ENCODE assay signal across 8 mouse cellular contexts in the genomic region with DNA sequence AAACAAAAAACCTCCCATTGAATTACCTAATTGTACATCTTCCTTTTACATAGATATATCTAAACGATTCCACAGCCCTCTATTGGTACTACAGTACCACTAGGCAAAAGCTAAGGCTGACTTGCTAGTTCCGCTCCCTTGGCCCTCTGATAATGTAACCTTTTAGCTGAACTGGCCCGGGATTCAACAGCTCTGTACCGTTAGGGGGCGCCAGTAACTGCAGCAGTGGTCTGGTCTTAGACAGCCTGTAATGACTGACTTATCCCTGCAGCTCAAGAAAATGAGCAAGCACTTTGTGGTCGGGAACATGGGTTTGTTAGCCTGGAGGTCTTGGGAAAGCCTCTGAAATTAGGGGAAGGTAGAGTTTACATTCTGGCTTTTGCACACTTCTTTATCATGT. TPM values are rescaled to one million over a fixed set of nuclear protein-coding genes. Genes with fewer than 3 reads are reported as not detected.
A peak's percentile ranks its signal among the peaks of the same experiment; 100 is the strongest.
DNase-seq lines count a peak whose midpoint lies in the region; ATAC-seq lines count a peak whose summit lies in the region.

No protein-coding gene starts in this region.

- 0 out of 2 replicates have a peak, but pooled peaks cover 2% of the 10 kb centered on the region for H3K9me3 ChIP-seq in midbrain, embryonic 12.5 days
- H3K9me3 ChIP-seq in midbrain, embryonic 15.5 days = no peaks in the 10 kb centered on the region
- H3K9me3 ChIP-seq in kidney, embryonic 14.5 days (ENCODE audit: control insufficient read depth, low read length) = no peaks in the 10 kb centered on the region

- H3K27me3 ChIP-seq in midbrain, embryonic 12.5 days = no peaks in the 10 kb centered on the region
- H3K27me3 ChIP-seq in midbrain, embryonic 15.5 days (replicated peaks) = no peaks in the 10 kb centered on the region
- no peaks in the 10 kb centered on the region for H3K27me3 ChIP-seq in kidney, embryonic 14.5 days (ENCODE audit: control insufficient read depth, insufficient read depth, low read length)

- H3K27ac ChIP-seq in midbrain, embryonic 12.5 days (replicated peaks) = no peak overlapping the region
- H3K27ac ChIP-seq in midbrain, embryonic 15.5 days = no peak overlapping the region
- H3K27ac ChIP-seq in kidney, embryonic 14.5 days (ENCODE audit: low read depth, low read length) = no peak overlapping the region

- no peaks in the 10 kb centered on the region for H3K4me1 ChIP-seq in midbrain, embryonic 12.5 days
- H3K4me1 ChIP-seq in midbrain, embryonic 15.5 days = no peaks in the 10 kb centered on the region
- H3K4me1 ChIP-seq in kidney, embryonic 14.5 days (ENCODE audit: control insufficient read depth, insufficient read depth, low read length) = no peaks in the 10 kb centered on the region

- peak; percentile 23 to 69 for DNase-seq in adrenal gland, adult (ENCODE audit: inconsistent age in 2 of 2, low spot score in 1 of 2)
- DNase-seq in adrenal gland, adult 8-10 months = no peak
- peak; percentile 9 for DNase-seq in cerebellum, adult 9-11 months
- DNase-seq in right cerebral cortex, postnatal 4 days = no peak

- H3K9ac ChIP-seq in midbrain, embryonic 12.5 days (replicated peaks) = no peak overlapping the region
- no peak overlapping the region for H3K9ac ChIP-seq in midbrain, embryonic 15.5 days
- no peak overlapping the region for H3K9ac ChIP-seq in kidney, embryonic 14.5 days (ENCODE audit: low read depth, low read length)

- ATAC-seq in midbrain, embryonic 12.5 days (ENCODE audit: low FRiP score, low read depth) = peak; percentile 66
- ATAC-seq in midbrain, embryonic 15.5 days (replicated peaks) = no peak
- peak; percentile 20; the same call in 1 of the 2 replicates for ATAC-seq in kidney, embryonic 14.5 days (ENCODE audit: low FRiP score, low TSS enrichment)
- peak; percentile 84 for ATAC-seq in megakaryocyte-erythroid progenitor cell, adult 5-6 weeks (replicated peaks; ENCODE audit: low FRiP score, low TSS enrichment, poor library complexity, severe bottlenecking)

- H3K36me3 ChIP-seq in midbrain, embryonic 12.5 days = no peaks in the 10 kb centered on the region
- H3K36me3 ChIP-seq in midbrain, embryonic 15.5 days (replicated peaks) = no peaks in the 10 kb centered on the region
- peaks cover 7% of the 10 kb centered on the region for H3K36me3 ChIP-seq in kidney, embryonic 14.5 days (ENCODE audit: control insufficient read depth, insufficient read depth, low read length)

- WGBS in midbrain, embryonic 12.5 days = 52% methylated on average over 6 of the region's 6 CpGs
- WGBS in midbrain, embryonic 15.5 days = 45% methylated on average over 6 of the region's 6 CpGs
- 53% methylated on average over 6 of the region's 6 CpGs for WGBS in kidney, embryonic 14.5 days

- no peak overlapping the region for H3K4me3 ChIP-seq in midbrain, embryonic 12.5 days
- H3K4me3 ChIP-seq in midbrain, embryonic 15.5 days = no peak overlapping the region
- H3K4me3 ChIP-seq in kidney, embryonic 14.5 days (ENCODE audit: low read length) = no peak overlapping the region

- no peak overlapping the region for H3K4me2 ChIP-seq in midbrain, embryonic 12.5 days (replicated peaks)
- no peak overlapping the region for H3K4me2 ChIP-seq in midbrain, embryonic 15.5 days
- no peak overlapping the region for H3K4me2 ChIP-seq in kidney, embryonic 14.5 days (replicated peaks; ENCODE audit: low read depth, low read length)

RNA-seq across cellular contexts. Expression of gene Col1a2, which starts 39.9 kb away (rescaled TPM):
- total RNA-seq in adrenal gland, adult 8-10 months (2022) = 10 to 100 TPM; 61.7 to 93.1 (median 71.1) TPM
- polyA plus RNA-seq in midbrain, embryonic 12.5 days (2016; fragmentation: Nextera tagmentation; extraction: Ambion mirVana) = 256 and 344 TPM in 2 replicates
- 89.0 and 101 TPM in 2 replicates for polyA plus RNA-seq in midbrain, embryonic 15.5 days (2015; fragmentation: Nextera tagmentation; extraction: Ambion mirVana)
- polyA plus RNA-seq in kidney, embryonic 14.5 days (2014; fragmentation: Nextera tagmentation; extraction: Ambion mirVana) = 171 and 267 TPM in 2 replicates
- 0.26 and 0.37 TPM in 2 replicates for total RNA-seq in megakaryocyte-erythroid progenitor cell, adult 5-6 weeks (2014; fragmentation: Nextera tagmentation)
- total RNA-seq in megakaryocyte-erythroid progenitor cell, adult 5-6 weeks (2017) = 0.80 and 0.91 TPM in 2 replicates

RNA-seq across cellular contexts. Expression of gene Casd1, which starts 56.1 kb away (rescaled TPM):
- total RNA-seq in adrenal gland, adult 8-10 months (2022) = 10 to 100 TPM; 34.7 to 50.3 (median 38.3) TPM
- 41.1 and 41.5 TPM in 2 replicates for polyA plus RNA-seq in midbrain, embryonic 12.5 days (2016; fragmentation: Nextera tagmentation; extraction: Ambion mirVana)
- polyA plus RNA-seq in midbrain, embryonic 15.5 days (2015; fragmentation: Nextera tagmentation; extraction: Ambion mirVana) = 46.0 and 47.5 TPM in 2 replicates
- 23.3 and 47.5 TPM in 2 replicates for polyA plus RNA-seq in kidney, embryonic 14.5 days (2014; fragmentation: Nextera tagmentation; extraction: Ambion mirVana)
- 17.0 and 20.7 TPM in 2 replicates for total RNA-seq in megakaryocyte-erythroid progenitor cell, adult 5-6 weeks (2014; fragmentation: Nextera tagmentation)
- total RNA-seq in megakaryocyte-erythroid progenitor cell, adult 5-6 weeks (2017) = 75.4 and 81.7 TPM in 2 replicates

Comparison
In these comparisons a context has a peak if more than half of its experiments do, and no peak if none do; other contexts are left out.
1. DNase-seq: peak in adrenal gland, adult (2 of 2) and cerebellum, adult 9-11 months (single experiment); none in adrenal gland, adult 8-10 months (single experiment) and right cerebral cortex, postnatal 4 days (single experiment).